In genomic region chr6:37171149-37171832, GRCm38 (mm10) we compare ENCODE assay signal across 25 mouse cellular contexts.
DNase-seq lines count a peak whose midpoint lies in the region; ATAC-seq and TF ChIP-seq lines count a peak whose summit lies in the region.
"Had no signal": no experiment of that assay in that cellular context is flagged by ENCODE, and none has a peak within 500 bp of the region (broad histone marks: within the 10 kb centered on the region; RNA-seq: fewer than 3 reads in every experiment).

No protein-coding gene starts in this region.

- H3K9ac ChIP-seq in forebrain, embryonic 13.5 days, result no peak overlapping the region
- H3K9ac ChIP-seq in forebrain, embryonic 12.5 days, result no peak overlapping the region
- no peak overlapping the region for H3K9ac ChIP-seq in hindbrain, embryonic 15.5 days
- no peak overlapping the region for H3K9ac ChIP-seq in hindbrain, embryonic 12.5 days
- no peak overlapping the region for H3K9ac ChIP-seq in midbrain, embryonic 15.5 days
- H3K9ac ChIP-seq: embryonic facial prominence, embryonic 12.5 days; heart, embryonic 15.5 days; intestine, embryonic 15.5 days; liver, postnatal 0 days; midbrain, embryonic 12.5 days; stomach, embryonic 15.5 days had no signal

- no peak for TF ChIP-seq POLR2A in brain, embryonic 14.5 days (IDR thresholded peaks at IDR 0.05; ENCODE audit: borderline replicate concordance, extremely low read depth, insufficient read depth, insufficient read length, poor library complexity, severe bottlenecking)

- H3K4me2 ChIP-seq in forebrain, embryonic 13.5 days, result no peak overlapping the region
- H3K4me2 ChIP-seq in forebrain, embryonic 12.5 days, result no peak overlapping the region
- 0 out of 2 replicates have a peak overlapping the region, but pooled peaks have one; percentile 5 for H3K4me2 ChIP-seq in hindbrain, embryonic 15.5 days
- H3K4me2 ChIP-seq in hindbrain, embryonic 12.5 days (replicated peaks), result no peak overlapping the region
- peak overlapping the region; percentile 10; the same call in 1 of the 2 replicates for H3K4me2 ChIP-seq in midbrain, embryonic 15.5 days
- H3K4me2 ChIP-seq: embryonic facial prominence, embryonic 12.5 days; heart, embryonic 15.5 days; intestine, embryonic 15.5 days; midbrain, embryonic 12.5 days; stomach, embryonic 15.5 days had no signal

- peaks cover 13% of the 10 kb centered on the region for H3K4me1 ChIP-seq in forebrain, embryonic 13.5 days
- peaks cover 6% of the 10 kb centered on the region for H3K4me1 ChIP-seq in forebrain, embryonic 12.5 days
- H3K4me1 ChIP-seq in hindbrain, embryonic 15.5 days (replicated peaks), result peaks cover 12% of the 10 kb centered on the region
- no peaks in the 10 kb centered on the region for H3K4me1 ChIP-seq in hindbrain, embryonic 12.5 days
- peaks cover 19% of the 10 kb centered on the region for H3K4me1 ChIP-seq in midbrain, embryonic 15.5 days
- H3K4me1 ChIP-seq: heart, embryonic 15.5 days; intestine, embryonic 15.5 days; limb, embryonic 10.5 days; stomach, embryonic 15.5 days had no signal

- DNase-seq in brain, embryonic 14.5 days (ENCODE audit: low read depth), result peak; percentile 79
- DNase-seq in lung, adult 18-20 months, result no peak
- no peak for DNase-seq in ovary, postnatal 36 days (ENCODE audit: low spot score)
- DNase-seq: adrenal gland, postnatal 25 days; cerebellum, adult 9-10 months; gastrocnemius, adult 2 months; heart, postnatal 4 days; kidney, adult 8-10 months; kidney, postnatal 10 days; liver, postnatal 0 days; lung, postnatal 10 days; thymus, adult 2 months; thymus, postnatal 4 days had no signal

- peak; percentile 66 for ATAC-seq in forebrain, embryonic 13.5 days
- no peak for ATAC-seq in forebrain, embryonic 12.5 days (ENCODE audit: low FRiP score)
- peak; percentile 61; the same call in 1 of the 2 replicates for ATAC-seq in hindbrain, embryonic 15.5 days (ENCODE audit: low FRiP score, low read depth)
- ATAC-seq in hindbrain, embryonic 12.5 days (ENCODE audit: low FRiP score), result no peak
- peak; percentile 87 for ATAC-seq in midbrain, embryonic 15.5 days (replicated peaks)
- ATAC-seq: CD4-positive, CD25-positive, alpha-beta regulatory T cell, adult 4 months; intestine, embryonic 15.5 days; liver, postnatal 0 days had no signal

- TF ChIP-seq CTCF in brain, embryonic 14.5 days (IDR thresholded peaks at IDR 0.05; ENCODE audit: borderline replicate concordance, extremely low read depth, insufficient read depth, insufficient read length), result no peak

- H3K36me3 ChIP-seq in forebrain, embryonic 13.5 days (ENCODE audit: poor library complexity, severe bottlenecking), result no peaks in the 10 kb centered on the region
- H3K36me3 ChIP-seq in forebrain, embryonic 12.5 days (replicated peaks), result no peaks in the 10 kb centered on the region
- H3K36me3 ChIP-seq in hindbrain, embryonic 15.5 days, result no peaks in the 10 kb centered on the region
- no peaks in the 10 kb centered on the region for H3K36me3 ChIP-seq in hindbrain, embryonic 12.5 days
- no peaks in the 10 kb centered on the region for H3K36me3 ChIP-seq in midbrain, embryonic 15.5 days (replicated peaks)
- H3K36me3 ChIP-seq: embryonic facial prominence, embryonic 12.5 days; heart, embryonic 15.5 days; intestine, embryonic 15.5 days; limb, embryonic 10.5 days; midbrain, embryonic 12.5 days; stomach, embryonic 15.5 days had no signal

- H3K4me3 ChIP-seq in forebrain, embryonic 13.5 days, result no peak overlapping the region
- no peak overlapping the region for H3K4me3 ChIP-seq in forebrain, embryonic 12.5 days (replicated peaks)
- H3K4me3 ChIP-seq in hindbrain, embryonic 15.5 days, result no peak overlapping the region
- H3K4me3 ChIP-seq in hindbrain, embryonic 12.5 days, result no peak overlapping the region
- H3K4me3 ChIP-seq in midbrain, embryonic 15.5 days, result no peak overlapping the region
- H3K4me3 ChIP-seq: embryonic facial prominence, embryonic 12.5 days; gastrocnemius, adult 2 months; heart, embryonic 15.5 days; intestine, embryonic 15.5 days; limb, embryonic 10.5 days; midbrain, embryonic 12.5 days; stomach, embryonic 15.5 days had no signal

- H3K9me3 ChIP-seq in forebrain, embryonic 13.5 days (replicated peaks), result peaks cover 8% of the 10 kb centered on the region; the same call in 1 of the 2 replicates
- H3K9me3 ChIP-seq in forebrain, embryonic 12.5 days, result no peaks in the 10 kb centered on the region
- no peaks in the 10 kb centered on the region for H3K9me3 ChIP-seq in hindbrain, embryonic 15.5 days
- H3K9me3 ChIP-seq in hindbrain, embryonic 12.5 days (replicated peaks), result no peaks in the 10 kb centered on the region; the same call in 1 of the 2 replicates
- H3K9me3 ChIP-seq in midbrain, embryonic 15.5 days, result 0 out of 2 replicates have a peak, but pooled peaks cover 3% of the 10 kb centered on the region
- H3K9me3 ChIP-seq: embryonic facial prominence, embryonic 12.5 days; heart, embryonic 15.5 days; intestine, embryonic 15.5 days; limb, embryonic 10.5 days; stomach, embryonic 15.5 days had no signal

- no peaks in the 10 kb centered on the region for H3K27me3 ChIP-seq in forebrain, embryonic 13.5 days
- H3K27me3 ChIP-seq in forebrain, embryonic 12.5 days, result no peaks in the 10 kb centered on the region
- no peaks in the 10 kb centered on the region for H3K27me3 ChIP-seq in hindbrain, embryonic 15.5 days
- no peaks in the 10 kb centered on the region for H3K27me3 ChIP-seq in hindbrain, embryonic 12.5 days
- no peaks in the 10 kb centered on the region for H3K27me3 ChIP-seq in midbrain, embryonic 15.5 days (replicated peaks)
- H3K27me3 ChIP-seq: embryonic facial prominence, embryonic 12.5 days; heart, embryonic 15.5 days; intestine, embryonic 15.5 days; midbrain, embryonic 12.5 days; stomach, embryonic 15.5 days had no signal

- 34% methylated on average over 12 of the region's 12 CpGs for WGBS in forebrain, embryonic 13.5 days
- WGBS in forebrain, embryonic 12.5 days, result 54% methylated on average over 12 of the region's 12 CpGs
- 58% methylated on average over 12 of the region's 12 CpGs for WGBS in hindbrain, embryonic 15.5 days
- WGBS in hindbrain, embryonic 12.5 days, result 70% methylated on average over 12 of the region's 12 CpGs
- 38% methylated on average over 12 of the region's 12 CpGs for WGBS in midbrain, embryonic 15.5 days

- peak overlapping the region; percentile 14; the same call in 1 of the 2 replicates for H3K27ac ChIP-seq in forebrain, embryonic 13.5 days
- no peak overlapping the region for H3K27ac ChIP-seq in forebrain, embryonic 12.5 days
- peak overlapping the region; percentile 62 for H3K27ac ChIP-seq in hindbrain, embryonic 15.5 days (replicated peaks)
- no peak overlapping the region for H3K27ac ChIP-seq in hindbrain, embryonic 12.5 days
- peak overlapping the region; percentile 72 for H3K27ac ChIP-seq in midbrain, embryonic 15.5 days
- H3K27ac ChIP-seq: embryonic facial prominence, embryonic 12.5 days; gastrocnemius, adult 2 months; heart, embryonic 15.5 days; intestine, embryonic 15.5 days; limb, embryonic 10.5 days; midbrain, embryonic 12.5 days; stomach, embryonic 15.5 days had no signal

Comparison
In these comparisons a context has a peak if more than half of its experiments do, and no peak if none do; other contexts are left out.
1. ATAC-seq: peak in forebrain, embryonic 13.5 days (single experiment), hindbrain, embryonic 15.5 days (single experiment) and midbrain, embryonic 15.5 days (single experiment); none in forebrain, embryonic 12.5 days (single experiment) and hindbrain, embryonic 12.5 days (single experiment).
2. H3K27ac ChIP-seq: peak in forebrain, embryonic 13.5 days (single experiment), hindbrain, embryonic 15.5 days (single experiment) and midbrain, embryonic 15.5 days (single experiment); none in forebrain, embryonic 12.5 days (single experiment) and hindbrain, embryonic 12.5 days (single experiment).
3. H3K4me2 ChIP-seq: peak in hindbrain, embryonic 15.5 days (single experiment) and midbrain, embryonic 15.5 days (single experiment); none in forebrain, embryonic 13.5 days (single experiment), forebrain, embryonic 12.5 days (single experiment) and hindbrain, embryonic 12.5 days (single experiment).